Mouse (Mus musculus) heart, postnatal 25 days (tissue): ENCODE measurements around the gene Bcorl1. TPM values are rescaled to one million over a fixed set of nuclear protein-coding genes. Genes with fewer than 3 reads are reported as not detected.

Experiments
- DNase-seq: peaks from one replicate; pipeline ENCODE4 v3.0.0; 2022; ENCODE audit warnings: low spot score
- intact Hi-C: fragments of 180-260 bp; cut with DNase I; formaldehyde crosslinking; loops from one replicate; pipeline ENCODE4 v1.15.1; 2025
- total RNA-seq, 2 experiments: library from RNA; stranded (reverse); gene quantifications; 2 replicates each; pipeline ENCODE4 v1.2.3; 2021

Gene Bcorl1
- total RNA-seq, 2 experiments from 2014 or later = 5.3 to 7.6 TPM

DNA sequence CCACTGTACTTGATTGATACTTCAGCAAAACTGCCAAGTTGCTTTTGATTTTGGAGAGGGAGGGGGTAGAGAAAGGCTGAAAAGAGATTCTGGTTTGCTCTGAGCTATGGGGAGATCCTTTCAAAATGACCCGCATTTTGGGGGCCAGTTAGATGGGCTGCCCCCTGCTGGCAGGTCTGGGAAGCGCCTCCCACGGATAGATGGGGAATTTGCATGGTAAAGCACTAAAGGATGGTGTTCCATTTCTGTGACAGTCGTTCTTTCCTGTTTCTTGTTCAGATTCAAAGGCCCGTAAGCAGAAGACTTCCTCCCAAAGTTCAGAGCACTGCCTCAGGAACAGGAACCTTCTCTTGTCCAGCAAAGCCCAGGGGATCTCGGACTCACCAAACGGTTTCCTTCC is 42.5 kb downstream of the Bcorl1 start:
- no peak for DNase-seq

DNA sequence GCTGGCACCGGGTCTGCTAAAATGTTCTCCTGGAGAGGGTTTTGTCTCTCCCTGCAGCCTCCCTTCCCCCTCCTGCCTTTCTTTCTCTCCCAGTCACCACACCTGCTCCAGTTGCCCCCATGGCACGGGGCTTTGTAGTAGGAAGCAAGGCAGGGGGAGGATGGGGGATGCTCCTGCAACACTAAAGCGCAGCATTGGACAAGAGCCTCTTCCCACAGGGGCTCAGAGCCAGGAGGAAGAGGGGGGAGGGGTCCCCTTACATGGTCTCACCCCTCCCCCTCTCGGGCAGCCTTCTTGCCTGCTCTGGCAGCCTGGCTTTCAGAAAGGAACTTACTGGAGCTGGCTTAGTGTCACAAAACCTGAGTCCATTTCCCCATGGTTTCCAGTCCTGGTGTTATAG is 44.8 kb downstream of the Bcorl1 start:
- intact Hi-C loops = no loop called here
- DNase-seq = no peak

More for the DNA sequence above, 42.5 kb downstream of the Bcorl1 start:
- intact Hi-C loops = loop anchor here (1.0 kb wide), 1 partner anchor 105 kb away; no protein-coding TSS in a partner anchor

- no peak for DNase-seq
- intact Hi-C loops = no loop called here
Measured at GRCm38 (mm10) chrX:48389380-48389779, 48.2 kb downstream of the Bcorl1 start.

DNA sequence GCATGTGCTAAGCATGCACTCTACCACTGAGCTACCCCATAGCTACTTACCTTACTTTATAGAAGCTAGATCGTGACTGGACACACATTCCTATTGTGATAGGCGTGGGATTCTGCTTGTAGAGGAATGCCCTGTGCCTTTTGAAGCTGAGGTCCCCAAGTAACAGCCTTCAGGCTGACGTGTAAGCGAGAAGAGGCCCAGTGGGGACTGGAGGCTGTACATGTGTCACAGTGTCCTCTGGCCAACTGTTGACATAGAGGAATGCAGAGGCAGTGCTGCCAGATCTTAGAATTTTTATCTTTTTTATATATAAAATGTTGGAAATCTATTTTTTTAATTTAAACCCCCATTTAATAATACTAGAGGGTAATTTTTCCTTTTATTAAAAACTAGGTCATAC is 58.8 kb downstream of the Bcorl1 start:
- no peak for DNase-seq
- intact Hi-C loops = loop anchor here (10.0 kb wide), 1 partner anchor 205 kb away; no protein-coding TSS in a partner anchor

- intact Hi-C loops = loop anchor here (5.0 kb wide), 2 partner anchors 58 to 123 kb away; no protein-coding TSS in a partner anchor
- DNase-seq = no peak
Measured at GRCm38 (mm10) chrX:48405141-48405540, 64.0 kb downstream of the Bcorl1 start.

DNA sequence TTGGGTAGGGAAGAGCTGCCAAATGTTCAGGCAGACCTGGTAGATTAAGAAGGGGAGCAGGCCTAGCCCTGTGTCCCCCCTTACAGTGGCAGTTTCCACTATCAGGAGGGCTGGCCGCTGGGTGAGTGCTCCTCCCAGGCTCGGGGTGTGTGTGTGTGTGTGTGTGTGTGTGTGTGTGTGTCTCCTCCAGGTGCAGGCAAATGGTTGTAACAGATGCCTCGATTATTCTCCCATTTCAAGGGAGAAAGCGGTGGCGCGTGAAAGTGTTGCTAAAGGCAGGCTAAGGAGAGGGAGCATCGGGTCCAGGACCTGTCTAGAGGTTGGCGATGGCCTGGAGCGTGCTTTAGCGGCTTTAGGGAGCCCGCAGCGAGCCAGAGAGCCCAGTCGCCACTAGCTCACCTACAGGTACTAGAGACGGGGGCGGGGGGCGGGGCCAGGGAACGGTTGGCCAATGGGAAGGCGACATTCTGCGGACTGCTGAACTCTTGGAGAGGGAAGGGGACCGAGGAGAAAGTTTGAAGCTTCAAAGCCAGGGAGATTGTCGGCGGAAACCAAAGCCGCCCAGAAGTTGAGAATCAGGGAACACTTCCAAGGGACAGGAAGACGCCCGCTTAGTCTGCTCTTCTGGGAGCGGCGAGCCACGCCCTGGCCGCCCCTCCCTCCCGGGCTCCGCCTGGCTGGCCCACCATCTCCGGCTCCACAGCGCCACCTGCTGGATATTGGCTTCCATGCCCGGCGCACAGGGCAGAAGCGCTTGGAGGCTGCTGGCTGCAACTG is 68.6 kb downstream of the Bcorl1 start:
- peak; percentile 69 for DNase-seq
- intact Hi-C loops = loop anchor here (2.0 to 5.0 kb wide), 3 partner anchors 62 to 417 kb away; no protein-coding TSS in a partner anchor

DNA sequence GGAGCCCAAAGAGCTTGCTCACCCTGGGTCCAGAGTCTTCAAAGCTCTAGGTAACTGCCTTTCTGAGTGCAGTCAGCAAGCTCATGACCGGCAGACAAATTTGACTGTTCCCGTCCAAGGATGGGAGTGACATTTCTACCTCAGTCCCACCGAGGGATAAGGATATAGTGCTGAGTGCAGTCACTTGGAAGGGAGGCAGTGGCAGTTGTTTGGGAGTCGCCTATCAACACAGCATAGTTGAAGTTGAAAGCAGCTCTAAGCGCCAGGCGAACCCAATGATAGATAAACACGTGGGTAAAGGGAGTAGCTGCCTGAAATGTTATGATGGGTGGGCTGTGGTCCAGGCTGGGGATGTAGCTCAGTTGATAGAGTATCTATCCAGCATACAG is 69.2 kb downstream of the Bcorl1 start:
- DNase-seq = no peak
- intact Hi-C loops = loop anchor here (2.0 kb wide), 1 partner anchor 418 kb away; no protein-coding TSS in a partner anchor

GRCm38 (mm10) chrX:48412629-48413028 is 71.5 kb downstream of the Bcorl1 start:
- intact Hi-C loops = no loop called here
- no peak for DNase-seq

- DNase-seq = no peak
- intact Hi-C loops = no loop called here
Measured at GRCm38 (mm10) chrX:48414291-48414690, 73.1 kb downstream of the Bcorl1 start.

DNA sequence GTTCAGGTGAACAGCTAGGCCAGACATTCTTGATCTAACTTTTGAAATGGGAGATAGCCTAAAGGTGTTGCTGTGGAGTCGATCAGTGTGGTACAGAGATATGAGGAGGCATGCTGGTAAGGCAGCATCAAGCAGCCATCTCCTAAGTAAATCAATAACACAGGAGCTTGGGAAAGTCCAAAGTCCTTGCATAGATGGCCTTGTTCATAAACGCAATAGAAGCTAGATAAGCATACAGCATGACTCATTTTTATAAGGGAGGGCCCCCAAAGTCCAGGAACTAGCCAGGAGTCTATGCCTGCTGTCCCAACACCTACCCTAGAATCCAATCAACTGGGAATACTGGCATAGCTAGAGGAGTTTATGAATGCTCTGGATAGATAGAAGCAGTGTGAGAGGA is 77.3 kb downstream of the Bcorl1 start:
- intact Hi-C loops = no loop called here
- DNase-seq = no peak

DNA sequence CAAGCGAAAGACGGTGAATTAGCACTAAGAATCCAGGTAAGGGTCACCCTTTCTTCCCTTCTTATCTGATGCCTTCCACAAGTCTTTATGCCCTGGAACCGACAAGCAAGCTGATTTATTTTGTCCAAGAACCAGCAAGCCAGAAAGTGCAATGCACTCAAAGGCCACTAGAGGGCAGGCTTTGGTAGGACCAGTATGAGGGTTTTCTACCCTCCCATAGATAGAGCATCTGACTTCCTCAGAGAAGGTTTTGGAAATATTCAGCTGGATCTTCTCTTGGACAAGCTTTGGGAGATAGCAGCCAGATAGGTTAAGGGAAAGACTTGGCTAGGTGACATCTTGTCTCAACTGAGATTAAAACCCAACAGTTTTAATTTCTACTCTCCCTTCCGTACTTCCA is 81.8 kb downstream of the Bcorl1 start:
- intact Hi-C loops = loop anchor here (1.0 to 2.0 kb wide), 2 partner anchors 40 to 109 kb away; partner anchors contain the start of gene Elf4

DNA sequence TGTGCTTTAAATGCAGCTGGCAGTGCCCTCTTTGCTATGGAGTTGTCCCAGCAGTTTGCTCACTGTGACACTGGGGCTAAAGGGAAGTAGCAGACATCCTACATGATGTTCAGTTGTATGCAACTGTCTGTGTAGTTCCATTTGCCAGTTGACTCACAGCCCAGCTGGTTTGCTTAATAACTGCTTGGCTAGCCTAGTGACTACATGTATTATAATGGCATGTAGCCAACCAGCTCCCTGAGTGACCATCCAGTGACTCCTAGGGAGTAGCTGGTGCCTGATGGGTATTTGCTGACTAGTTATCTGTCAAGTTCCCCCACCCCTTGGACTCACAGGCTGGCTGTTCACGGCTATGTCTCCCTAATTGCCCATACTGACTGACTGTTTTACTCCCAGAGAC is 82.5 kb downstream of the Bcorl1 start:
- intact Hi-C loops = loop anchor here (1.0 to 2.0 kb wide), 3 partner anchors 31 to 109 kb away; partner anchors contain the start of gene Elf4
- DNase-seq = no peak

More for the DNA sequence above, 81.8 kb downstream of the Bcorl1 start:
- DNase-seq = no peak

DNA sequence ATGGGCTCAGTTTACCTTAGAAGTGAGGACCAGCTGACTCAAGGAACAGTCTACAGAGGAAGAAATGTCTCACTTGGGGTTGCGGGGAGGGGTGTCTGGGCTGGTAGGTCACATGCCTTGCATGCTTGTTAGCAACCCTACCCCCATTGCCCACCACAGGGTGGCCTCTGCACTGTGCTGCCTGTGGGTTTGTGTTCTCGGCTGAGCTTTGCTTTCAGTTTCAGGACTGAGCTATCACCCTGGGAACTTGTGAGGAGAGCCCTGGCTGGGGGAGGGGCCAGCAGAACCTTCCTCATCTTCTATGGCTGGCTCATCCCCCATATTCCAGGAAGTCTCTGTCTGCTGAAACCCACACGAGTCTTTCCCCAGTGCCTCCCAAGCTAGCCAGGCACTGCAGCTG is 83.4 kb downstream of the Bcorl1 start:
- intact Hi-C loops = loop anchor here (2.0 kb wide), 1 partner anchor 30 kb away; no protein-coding TSS in a partner anchor
- DNase-seq = no peak

GRCm38 (mm10) chrX:48425280-48425679 is 84.1 kb downstream of the Bcorl1 start:
- no peak for DNase-seq
- intact Hi-C loops = loop anchor here (2.0 kb wide), 1 partner anchor 30 kb away; no protein-coding TSS in a partner anchor

DNA sequence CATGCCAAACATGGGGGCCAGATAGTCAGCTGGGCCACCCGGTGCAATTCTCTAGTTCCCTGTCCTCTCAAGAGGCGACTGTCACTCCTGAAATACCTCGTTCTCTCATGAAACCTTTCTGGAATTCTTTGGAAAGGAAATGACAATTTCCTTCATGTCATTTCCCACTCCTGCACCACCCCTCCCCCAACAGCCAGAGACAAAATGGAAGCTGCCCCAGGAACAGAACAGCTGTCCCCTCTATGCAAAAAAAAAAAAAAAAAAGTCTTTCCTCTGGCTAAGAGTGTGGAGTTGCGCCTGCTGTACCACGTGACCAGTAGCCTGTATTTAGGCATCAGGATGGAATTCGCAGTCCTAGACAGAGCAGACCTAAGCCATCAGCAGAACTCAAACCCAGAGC is 87.1 kb downstream of the Bcorl1 start:
- intact Hi-C loops = no loop called here
- DNase-seq = no peak

DNA sequence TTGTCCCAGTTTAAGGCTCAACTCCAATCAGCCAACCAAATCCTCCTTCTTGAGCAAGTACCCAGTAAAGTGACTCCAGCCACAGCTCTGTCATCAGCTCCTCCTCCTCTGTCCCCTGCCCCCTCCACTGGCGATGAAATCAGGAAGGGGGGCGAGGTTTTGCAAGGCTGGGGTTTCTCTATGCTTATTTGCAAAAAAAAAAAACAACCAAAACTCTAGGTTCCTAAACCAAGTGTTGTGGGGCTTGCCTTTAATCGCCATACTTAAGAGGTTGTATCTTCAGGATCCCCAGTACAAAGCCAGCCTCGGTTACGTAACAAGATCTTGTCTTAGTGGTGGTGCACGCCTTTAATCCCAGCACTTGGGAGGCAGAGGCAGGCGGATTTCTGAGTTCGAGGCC is 87.5 kb downstream of the Bcorl1 start:
- intact Hi-C loops = no loop called here
- DNase-seq = no peak

- intact Hi-C loops = no loop called here
- DNase-seq = no peak
Measured at GRCm38 (mm10) chrX:48429100-48429499, 87.9 kb downstream of the Bcorl1 start.

DNA sequence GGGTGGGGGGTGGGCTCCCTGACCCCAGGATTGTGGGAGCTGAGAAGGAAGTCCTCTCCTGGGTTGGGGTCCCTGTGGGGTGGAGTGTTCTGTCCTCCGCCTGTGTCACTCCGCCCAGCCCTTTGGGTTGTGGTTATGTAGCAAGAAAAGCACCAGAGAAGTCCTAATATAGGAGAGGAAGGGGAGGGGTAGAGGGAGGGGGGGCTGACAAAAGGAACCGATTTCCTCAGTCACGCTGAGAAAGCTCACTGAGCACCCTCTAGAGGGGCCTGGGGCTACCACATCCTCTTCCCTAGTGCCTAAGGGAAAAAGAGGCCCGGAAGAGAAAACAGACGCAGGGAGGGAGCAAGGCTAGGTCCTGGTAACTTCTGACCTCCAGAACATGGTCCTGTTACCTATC is 88.4 kb downstream of the Bcorl1 start:
- no peak for DNase-seq
- intact Hi-C loops = no loop called here

DNA sequence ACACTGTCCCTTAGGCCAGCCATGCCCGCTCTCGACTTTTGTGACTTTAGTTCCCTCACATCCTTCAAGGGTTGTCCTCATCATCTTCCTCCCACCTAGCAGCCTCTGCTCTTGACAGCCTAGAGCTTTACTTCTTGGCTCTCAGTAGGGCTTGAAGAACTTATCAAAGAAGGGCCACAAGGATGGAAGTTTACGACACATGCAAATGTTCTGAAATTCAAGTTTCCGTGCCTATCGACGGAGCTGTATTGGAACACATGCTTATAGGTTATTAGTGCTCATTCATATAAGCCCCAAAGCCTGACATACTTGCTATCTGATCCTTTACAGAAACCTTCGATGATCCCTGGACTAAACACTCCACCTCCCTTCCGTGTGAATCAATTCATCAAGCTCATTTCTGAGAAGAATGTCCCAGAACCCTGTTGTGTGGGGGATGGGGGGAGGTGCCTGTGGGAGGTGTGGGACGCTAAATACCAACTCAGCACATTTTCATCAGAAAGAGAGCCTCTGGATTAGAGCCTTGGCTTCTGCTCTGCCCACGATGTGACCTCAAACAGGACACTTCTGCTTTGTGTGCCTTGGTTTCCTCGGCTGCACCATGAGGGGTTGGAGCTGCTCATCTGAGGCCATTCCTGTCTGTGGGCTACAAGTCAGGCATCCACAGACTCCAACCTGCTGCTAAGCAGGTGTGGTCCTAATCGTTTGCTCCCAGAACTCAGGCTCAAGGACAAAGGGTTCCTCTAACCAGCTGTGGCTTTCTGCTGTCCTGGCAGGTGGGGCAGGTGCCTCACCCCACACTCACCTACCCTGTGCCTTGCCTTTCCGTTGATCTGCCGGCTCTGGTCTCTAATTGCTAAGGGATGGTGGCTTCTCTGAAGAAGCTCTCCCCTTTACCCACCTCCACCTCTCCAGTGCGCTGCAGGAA is 91.7 kb downstream of the Bcorl1 start:
- intact Hi-C loops = no loop called here
- no peak for DNase-seq

DNA sequence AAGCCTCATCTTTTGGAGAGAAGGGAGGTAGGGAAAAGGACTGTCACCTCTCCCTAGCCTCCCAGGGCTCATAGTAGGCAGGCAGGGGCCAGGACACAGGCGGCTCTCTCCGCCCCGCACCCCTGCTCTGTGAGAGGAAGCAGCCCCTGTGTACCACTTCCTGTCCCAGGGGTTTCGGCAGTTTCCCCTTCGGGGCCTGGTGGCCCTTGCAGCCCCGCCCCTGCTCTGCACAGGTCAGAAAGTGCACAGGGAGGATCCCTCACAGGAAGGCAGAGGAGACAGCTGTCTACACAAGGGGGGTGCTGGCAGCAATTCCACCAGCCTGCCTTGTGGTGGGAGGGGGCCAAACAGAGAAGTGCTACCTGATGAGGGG is 92.4 kb downstream of the Bcorl1 start:
- intact Hi-C loops = no loop called here
- no peak for DNase-seq
